Mouse (Mus musculus) midbrain, embryonic 13.5 days (tissue): Measurements from ENCODE around the gene Trabd. TPM values are rescaled to one million over a fixed set of nuclear protein-coding genes. Genes with fewer than 3 reads are reported as not detected.
A peak's percentile ranks its signal among the peaks of the same experiment; 100 is the strongest.

Experiments
- ATAC-seq: fragments of 200-750 bp; cut with Nextera tagmentation; 2 replicates; pipeline ENCODE4 v1.8.0; 2017; ENCODE audit warnings: mild to moderate bottlenecking, moderate TSS enrichment, moderate library complexity
- H3K27ac ChIP-seq: fragments of 300-500 bp; sonication (generic); 2 replicates; pipeline ENCODE4 v1.5.1; 2015; ENCODE audit warnings: inconsistent platforms, mild to moderate bottlenecking, moderate library complexity
- H3K27me3 ChIP-seq: fragments of 300-500 bp; sonication (generic); 2 replicates; pipeline ENCODE4 v1.6.1; 2015; ENCODE audit warnings: mild to moderate bottlenecking, inconsistent platforms
- H3K36me3 ChIP-seq: fragments of 300-500 bp; sonication (generic); 2 replicates; pipeline ENCODE4 v1.6.1; 2015; ENCODE audit warnings: mild to moderate bottlenecking, inconsistent platforms
- H3K4me1 ChIP-seq: fragments of 300-500 bp; sonication (generic); replicated peaks from 2 replicates; pipeline ENCODE4 v1.6.1; 2015; ENCODE audit warnings: inconsistent platforms
- H3K4me2 ChIP-seq: fragments of 300-500 bp; sonication (generic); replicated peaks from 2 replicates; pipeline ENCODE4 v1.6.1; 2015; ENCODE audit warnings: moderate library complexity, mild to moderate bottlenecking, inconsistent platforms
- H3K4me3 ChIP-seq: fragments of 300-500 bp; sonication (generic); replicated peaks from 2 replicates; pipeline ENCODE4 v1.5.1; 2015; ENCODE audit warnings: mild to moderate bottlenecking, inconsistent platforms
- H3K9ac ChIP-seq: fragments of 300-500 bp; sonication (generic); replicated peaks from 2 replicates; pipeline ENCODE4 v1.6.1; 2015; ENCODE audit warnings: mild to moderate bottlenecking, inconsistent platforms
- H3K9me3 ChIP-seq: fragments of 300-500 bp; sonication (generic); 2 replicates; pipeline ENCODE4 v1.6.1; 2016; ENCODE audit warnings: mild to moderate bottlenecking, inconsistent platforms
- WGBS: fragments of 180-500 bp; shearing (Covaris S2); methylation state at CpG from one replicate; pipeline ENCODE4 v1.1.7; 2015; 5-methylcytosine and 5-hydroxymethylcytosine counted together
- polyA plus RNA-seq: library from polyadenylated mRNA; unstranded; fragments of >200 nt; fragmentation: Nextera tagmentation; extraction: Ambion mirVana; gene quantifications from 2 replicates; pipeline ENCODE4 v1.2.1, GENCODE M21; 2015

Trabd gene
- polyA plus RNA-seq, 1 experiment from 2014 or later = 40.7 TPM

DNA sequence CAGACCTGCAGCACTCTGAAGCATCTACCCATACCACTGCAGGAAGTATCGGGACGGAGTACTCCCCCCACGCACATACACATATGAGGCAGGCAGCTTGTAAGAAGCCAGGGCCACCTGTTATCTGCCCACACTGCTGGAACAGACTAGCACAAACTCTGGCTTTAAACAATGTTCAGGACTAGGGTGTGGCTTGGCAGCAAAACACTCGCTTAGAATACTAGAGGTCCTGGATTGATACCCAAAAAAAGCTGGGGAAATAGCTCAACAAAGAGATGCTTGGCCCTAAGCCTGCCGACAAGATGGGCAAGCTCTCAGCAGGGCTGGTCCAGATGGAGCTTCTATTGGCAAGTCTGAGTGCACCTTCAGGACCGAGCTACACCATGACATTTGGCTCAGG lies 11.4 kb upstream of the Trabd start:
- WGBS = 77% methylated on average over 6 of the region's 6 CpGs
- Histone ChIP-seq H3K4me1 (peaks cover 22% of the 10 kb centered on the region), H3K36me3 (peaks cover 8% of the 10 kb centered on the region), H3K4me2 (no peak overlapping the region), H3K4me3 (no peak overlapping the region), H3K27ac (no peak overlapping the region), H3K27me3 (peaks cover 64% of the 10 kb centered on the region), H3K9ac (no peak overlapping the region), H3K9me3 (no peaks in the 10 kb centered on the region)
- no peak for ATAC-seq

DNA sequence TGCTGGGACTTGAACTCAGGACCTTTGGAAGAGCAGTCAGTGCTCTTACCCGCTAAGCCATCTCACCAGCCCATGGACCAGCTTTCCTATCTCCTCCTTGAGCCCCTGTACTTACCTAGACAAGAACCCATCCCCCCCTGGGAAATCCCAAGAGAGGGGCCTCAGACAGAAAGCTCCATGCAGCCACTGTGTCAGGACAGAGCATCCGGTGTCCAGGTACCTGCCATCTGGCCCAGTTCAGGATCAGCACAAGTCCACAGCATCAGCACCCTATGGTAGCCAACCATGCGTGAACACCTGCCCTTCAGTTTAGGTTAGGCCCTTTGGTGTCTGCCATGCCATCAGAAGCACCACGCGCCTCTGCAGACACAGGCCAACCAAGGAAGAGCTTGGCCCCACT lies 10.0 kb upstream of the Trabd start:
- Histone ChIP-seq H3K4me1 (peaks cover 16% of the 10 kb centered on the region), H3K27me3 (peaks cover 69% of the 10 kb centered on the region), H3K9me3 (no peaks in the 10 kb centered on the region), H3K36me3 (peaks cover 18% of the 10 kb centered on the region), H3K4me2 (no peak overlapping the region), H3K27ac (no peak overlapping the region), H3K4me3 (no peak overlapping the region), H3K9ac (no peak overlapping the region)
- ATAC-seq = no peak
- 94% methylated on average over 5 of the region's 5 CpGs for WGBS

DNA sequence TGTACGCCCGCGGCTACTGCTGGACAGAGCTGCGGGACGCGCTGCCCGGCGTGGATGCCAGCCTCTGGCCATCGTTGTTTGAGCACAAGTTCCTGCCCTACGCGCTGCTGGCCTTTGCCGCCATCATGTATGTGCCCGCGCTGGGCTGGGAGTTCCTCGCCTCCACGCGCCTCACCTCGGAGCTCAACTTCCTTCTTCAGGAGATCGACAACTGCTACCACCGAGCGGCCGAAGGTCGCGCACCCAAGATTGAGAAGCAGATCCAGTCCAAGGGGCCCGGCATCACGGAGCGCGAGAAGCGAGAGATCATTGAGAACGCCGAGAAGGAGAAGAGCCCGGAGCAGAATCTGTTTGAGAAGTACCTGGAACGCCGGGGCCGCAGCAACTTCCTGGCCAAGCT lies 7.3 kb upstream of the Trabd start:
- Histone ChIP-seq H3K9me3 (no peaks in the 10 kb centered on the region), H3K4me2 (no peak overlapping the region; the same call in 1 of the 2 replicates), H3K27ac (no peak overlapping the region), H3K9ac (no peak overlapping the region), H3K4me1 (peaks cover 2% of the 10 kb centered on the region; the same call in 1 of the 2 replicates), H3K4me3 (no peak overlapping the region), H3K36me3 (peaks cover 19% of the 10 kb centered on the region), H3K27me3 (peaks cover 52% of the 10 kb centered on the region)
- no peak for ATAC-seq
- 34% methylated on average over 35 of the region's 35 CpGs for WGBS

DNA sequence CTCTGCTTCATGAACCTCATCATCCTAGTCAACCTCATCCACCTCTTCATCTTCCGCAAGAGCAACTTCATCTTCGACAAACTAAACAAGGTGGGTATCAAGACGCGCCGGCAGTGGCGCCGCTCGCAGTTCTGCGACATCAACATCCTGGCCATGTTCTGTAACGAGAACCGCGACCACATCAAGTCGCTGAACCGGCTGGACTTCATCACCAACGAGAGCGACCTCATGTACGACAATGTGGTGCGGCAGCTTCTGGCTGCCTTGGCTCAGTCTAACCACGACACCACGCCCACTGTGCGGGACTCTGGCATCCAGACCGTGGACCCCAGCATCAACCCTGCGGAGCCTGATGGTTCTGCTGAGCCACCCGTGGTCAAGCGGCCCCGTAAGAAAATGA lies 6.7 kb upstream of the Trabd start:
- H3K4me3 ChIP-seq = no peak overlapping the region
- 47% methylated on average over 26 of the region's 26 CpGs for WGBS
- peaks cover 19% of the 10 kb centered on the region for H3K36me3 ChIP-seq
- no peak overlapping the region for H3K27ac ChIP-seq
- H3K9me3 ChIP-seq = no peaks in the 10 kb centered on the region
- H3K27me3 ChIP-seq = peaks cover 52% of the 10 kb centered on the region
- H3K4me1 ChIP-seq = peaks cover 2% of the 10 kb centered on the region; the same call in 1 of the 2 replicates
- H3K4me2 ChIP-seq = no peak overlapping the region
- no peak overlapping the region for H3K9ac ChIP-seq
- ATAC-seq = no peak

DNA sequence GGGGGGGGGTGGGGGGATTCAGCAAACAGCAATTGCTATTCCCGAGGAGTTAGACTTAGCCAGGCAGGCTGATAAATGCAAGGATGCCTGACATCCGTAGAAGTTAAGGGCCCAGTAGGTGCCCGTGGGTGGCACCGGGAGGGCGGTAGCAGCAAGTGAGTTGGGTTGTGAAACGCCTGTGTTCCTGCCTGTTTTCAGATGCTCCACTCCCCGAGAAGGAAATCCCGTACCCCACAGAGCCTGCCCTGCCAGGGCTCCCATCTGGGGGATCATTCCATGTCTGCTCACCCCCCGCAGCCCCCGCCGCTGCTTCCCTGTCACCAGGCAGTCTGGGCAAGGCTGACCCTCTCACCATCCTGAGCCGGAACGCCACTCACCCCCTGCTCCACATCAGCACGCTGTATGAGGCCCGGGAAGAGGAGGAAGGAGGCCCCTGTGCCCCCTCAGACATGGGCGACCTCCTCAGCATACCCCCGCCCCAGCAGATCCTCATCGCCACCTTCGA lies 5.5 kb upstream of the Trabd start:
- no peak for ATAC-seq
- Histone ChIP-seq H3K27ac (no peak overlapping the region), H3K36me3 (peaks cover 19% of the 10 kb centered on the region), H3K27me3 (peaks cover 52% of the 10 kb centered on the region), H3K4me1 (peaks cover 5% of the 10 kb centered on the region), H3K9me3 (no peaks in the 10 kb centered on the region), H3K9ac (no peak overlapping the region), H3K4me2 (no peak overlapping the region), H3K4me3 (no peak overlapping the region)
- 78% methylated on average over 19 of the region's 19 CpGs for WGBS

DNA sequence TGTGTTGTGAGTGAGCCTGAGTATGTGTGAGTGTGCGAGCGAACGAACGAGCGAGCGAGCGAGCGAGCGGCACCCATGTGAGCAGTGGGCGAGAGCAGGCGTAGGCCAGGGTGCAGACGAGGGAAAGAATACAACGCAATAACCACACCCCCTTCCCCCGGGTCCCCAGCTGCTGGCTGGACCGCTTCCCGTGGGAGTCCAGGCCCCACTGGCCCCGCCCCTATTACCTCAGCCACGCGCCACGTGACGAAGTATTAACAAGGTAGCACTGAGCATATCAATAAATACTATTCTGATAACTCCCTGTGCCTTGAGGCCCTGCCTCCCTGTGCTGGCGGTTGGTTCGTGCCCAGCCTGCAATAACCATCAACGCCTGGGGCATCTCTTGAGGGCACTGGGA lies 4.3 kb upstream of the Trabd start:
- Histone ChIP-seq H3K4me2 (no peak overlapping the region), H3K4me1 (peaks cover 16% of the 10 kb centered on the region), H3K9me3 (no peaks in the 10 kb centered on the region), H3K9ac (no peak overlapping the region), H3K4me3 (no peak overlapping the region), H3K27me3 (peaks cover 43% of the 10 kb centered on the region), H3K27ac (no peak overlapping the region), H3K36me3 (peaks cover 19% of the 10 kb centered on the region)
- no peak for ATAC-seq
- 80% methylated on average over 24 of the region's 24 CpGs for WGBS

DNA sequence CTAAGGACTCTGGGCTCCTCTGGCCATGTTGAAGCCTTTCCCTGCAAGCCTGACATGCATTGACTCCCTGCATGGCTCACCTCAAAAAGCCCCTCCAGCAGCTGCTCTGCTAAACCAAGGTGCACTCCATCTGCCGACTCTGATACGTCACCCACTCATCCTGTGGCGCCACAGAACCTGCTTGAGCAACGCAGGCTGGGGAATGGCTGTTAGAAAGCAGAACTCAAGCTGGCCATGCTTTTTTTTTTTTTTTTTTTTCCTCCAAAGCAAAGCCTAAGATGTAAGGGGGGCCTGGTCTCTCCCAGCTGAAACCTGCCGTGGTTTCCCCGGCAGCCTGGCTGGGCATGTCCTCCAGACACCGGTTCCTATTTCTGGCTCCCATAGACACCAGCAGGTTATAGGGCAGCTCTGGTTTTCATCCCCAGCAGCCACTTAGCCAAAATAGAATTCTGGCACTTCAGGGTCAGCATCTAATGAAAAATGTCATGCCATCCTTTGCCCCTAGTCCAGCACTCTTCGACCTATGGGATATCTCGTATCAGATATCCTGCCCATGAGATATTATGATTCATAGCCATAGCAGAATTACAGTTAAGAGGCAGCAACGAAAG lies 826 bp upstream of the Trabd start:
- H3K9ac ChIP-seq = peak overlapping the region; percentile 89; the same call in 1 of the 2 replicates
- H3K36me3 ChIP-seq = peaks cover 7% of the 10 kb centered on the region
- ATAC-seq = no peak
- WGBS = 87% methylated on average over 10 of the region's 10 CpGs
- peaks cover 8% of the 10 kb centered on the region for H3K27me3 ChIP-seq
- peaks cover 41% of the 10 kb centered on the region for H3K4me1 ChIP-seq
- no peak overlapping the region for H3K4me3 ChIP-seq
- H3K27ac ChIP-seq = peak overlapping the region; percentile 93
- peak overlapping the region; percentile 95; the same call in 1 of the 2 replicates for H3K4me2 ChIP-seq
- H3K9me3 ChIP-seq = no peaks in the 10 kb centered on the region

DNA sequence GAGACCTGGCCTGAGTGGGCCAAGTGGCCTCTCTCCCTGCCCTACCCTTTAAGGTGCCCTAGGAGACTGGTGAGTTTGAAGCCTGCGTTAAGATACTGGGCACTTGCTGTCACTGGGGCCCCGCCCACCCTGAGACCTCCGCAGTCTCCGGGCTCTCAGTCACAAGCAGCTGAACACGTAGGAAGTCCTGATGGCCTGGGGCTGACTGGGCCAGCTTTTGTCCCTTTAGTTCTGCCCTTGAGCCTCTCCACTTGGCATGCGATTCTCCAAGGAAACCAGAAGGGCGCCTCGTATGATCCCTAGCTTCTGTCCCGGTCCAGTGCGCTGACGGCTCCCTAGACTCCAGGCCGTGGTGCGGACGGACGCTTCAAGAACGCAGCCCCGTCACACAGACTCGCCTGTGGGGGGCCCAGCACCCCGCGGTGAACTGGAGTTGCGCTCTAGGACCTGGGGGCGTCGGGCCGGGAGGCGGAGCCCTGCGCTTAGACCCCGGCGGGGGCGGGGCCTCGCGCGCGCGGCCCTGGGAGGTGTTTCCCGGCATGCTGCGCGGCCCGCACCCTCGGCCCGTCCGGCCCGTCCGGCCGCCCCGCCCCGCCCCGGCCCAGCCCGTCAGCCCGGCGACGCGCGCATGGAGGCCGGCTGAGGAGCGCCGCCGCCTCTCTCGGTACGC lies 689 bp downstream of the Trabd start:
- Histone ChIP-seq H3K4me3 (peak overlapping the region; percentile 81), H3K4me1 (peaks cover 41% of the 10 kb centered on the region), H3K9ac (peak overlapping the region; percentile 89), H3K27me3 (no peaks in the 10 kb centered on the region), H3K27ac (peak overlapping the region; percentile 93), H3K4me2 (peak overlapping the region; percentile 95), H3K9me3 (no peaks in the 10 kb centered on the region), H3K36me3 (peaks cover 3% of the 10 kb centered on the region; the same call in 1 of the 2 replicates)
- under 1% methylated on average over 46 of the region's 59 CpGs for WGBS
- peak; percentile 94 for ATAC-seq

DNA sequence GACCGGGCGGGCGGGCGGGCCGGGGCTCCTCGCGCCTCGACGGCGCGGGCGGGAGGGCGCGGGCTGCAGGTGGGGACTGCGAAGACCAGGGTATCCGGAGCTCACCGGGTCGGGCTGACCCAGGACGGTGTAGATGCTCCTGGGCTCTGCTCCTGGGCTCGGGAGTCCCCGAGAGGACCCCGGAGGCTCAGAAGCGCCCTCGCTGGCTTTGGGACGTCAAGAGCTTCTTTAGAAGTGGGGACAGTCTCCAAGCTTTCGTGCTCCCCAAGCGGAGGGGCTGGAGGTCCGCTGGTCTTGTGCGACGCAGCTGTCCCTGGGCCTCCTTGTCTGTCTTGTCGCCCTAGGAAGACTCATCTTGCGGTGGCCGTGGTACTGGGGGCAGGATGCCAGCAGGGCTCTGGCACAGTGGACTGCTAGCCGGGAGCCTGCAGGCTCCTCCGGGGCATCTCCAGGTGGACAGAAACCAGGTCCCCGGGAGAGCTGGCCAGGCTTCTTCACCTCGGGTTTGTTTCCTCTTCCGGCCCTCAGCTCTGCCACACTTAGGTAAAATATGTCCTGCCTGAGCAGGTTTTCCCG lies 1.3 kb downstream of the Trabd start:
- Histone ChIP-seq H3K4me3 (peak overlapping the region; percentile 81), H3K4me2 (peak overlapping the region; percentile 95), H3K27me3 (no peaks in the 10 kb centered on the region), H3K4me1 (peaks cover 41% of the 10 kb centered on the region), H3K27ac (peak overlapping the region; percentile 93), H3K9ac (peak overlapping the region; percentile 89), H3K36me3 (peaks cover 8% of the 10 kb centered on the region), H3K9me3 (no peaks in the 10 kb centered on the region)
- peak; percentile 79 for ATAC-seq
- 1% methylated on average over 36 of the region's 39 CpGs for WGBS

DNA sequence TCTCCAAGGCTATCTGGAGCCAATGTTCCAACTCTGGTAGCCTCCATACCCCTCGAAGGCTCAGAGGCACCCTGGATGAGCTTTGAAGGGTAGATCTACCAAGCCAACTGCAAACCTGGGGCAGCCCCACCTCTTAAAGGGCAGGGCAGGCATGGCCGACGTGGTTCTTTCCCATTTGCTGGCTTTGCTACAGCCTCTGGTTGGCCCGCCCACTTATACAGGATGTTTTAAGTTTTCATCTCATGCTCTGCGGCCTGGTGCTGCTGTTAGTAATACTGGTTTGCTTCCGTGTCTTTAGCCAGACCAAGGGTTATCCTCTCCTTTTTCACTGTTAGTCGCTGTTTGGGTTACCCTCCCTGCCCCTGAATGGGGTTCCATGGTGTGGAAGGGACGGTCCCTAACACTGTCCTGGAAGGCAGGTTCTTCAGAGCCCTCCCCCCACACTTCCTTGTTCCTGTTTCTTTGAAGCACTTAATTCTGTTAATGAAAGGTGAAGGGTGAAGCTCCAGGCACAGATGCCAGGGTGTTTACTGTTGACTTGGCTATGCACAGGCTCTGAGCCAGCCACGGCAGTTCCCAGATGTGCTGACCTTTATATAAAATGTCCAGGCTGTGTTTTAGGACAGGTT lies 3.4 kb downstream of the Trabd start:
- Histone ChIP-seq H3K4me2 (0 out of 2 replicates have a peak overlapping the region, but pooled peaks have one; percentile 9), H3K9ac (peak overlapping the region; percentile 89), H3K36me3 (peaks cover 29% of the 10 kb centered on the region), H3K27me3 (no peaks in the 10 kb centered on the region), H3K9me3 (no peaks in the 10 kb centered on the region), H3K27ac (no peak overlapping the region), H3K4me3 (no peak overlapping the region), H3K4me1 (peaks cover 41% of the 10 kb centered on the region)
- ATAC-seq = no peak
- 81% methylated on average over 9 of the region's 9 CpGs for WGBS

DNA sequence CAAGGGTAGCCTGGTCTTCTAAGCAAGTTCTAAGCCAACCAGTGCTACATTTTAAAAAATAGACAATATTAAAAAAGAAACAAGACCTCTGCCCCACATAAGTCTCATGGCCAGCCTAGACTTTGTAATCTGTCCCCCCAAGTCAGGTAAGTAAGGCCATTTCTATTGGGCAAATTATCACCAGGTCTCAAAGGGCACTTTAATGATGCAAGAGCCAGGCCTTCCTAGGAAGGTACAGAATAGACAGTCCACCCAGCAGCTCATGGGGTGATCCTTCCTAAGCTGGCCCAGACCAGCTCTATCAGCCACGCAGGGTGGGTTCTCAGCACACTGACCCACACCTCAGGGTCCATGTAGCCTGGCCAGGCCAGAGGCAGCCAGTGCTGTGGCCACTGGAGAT lies 9.0 kb downstream of the Trabd start:
- no peak overlapping the region for H3K4me2 ChIP-seq
- H3K4me3 ChIP-seq = no peak overlapping the region
- H3K9ac ChIP-seq = no peak overlapping the region
- H3K4me1 ChIP-seq = peaks cover 10% of the 10 kb centered on the region
- H3K36me3 ChIP-seq = peaks cover 68% of the 10 kb centered on the region
- no peak overlapping the region for H3K27ac ChIP-seq
- no peak for ATAC-seq
- 83% methylated on average over 1 of the region's 1 CpGs for WGBS
- H3K27me3 ChIP-seq = no peaks in the 10 kb centered on the region
- no peaks in the 10 kb centered on the region for H3K9me3 ChIP-seq

DNA sequence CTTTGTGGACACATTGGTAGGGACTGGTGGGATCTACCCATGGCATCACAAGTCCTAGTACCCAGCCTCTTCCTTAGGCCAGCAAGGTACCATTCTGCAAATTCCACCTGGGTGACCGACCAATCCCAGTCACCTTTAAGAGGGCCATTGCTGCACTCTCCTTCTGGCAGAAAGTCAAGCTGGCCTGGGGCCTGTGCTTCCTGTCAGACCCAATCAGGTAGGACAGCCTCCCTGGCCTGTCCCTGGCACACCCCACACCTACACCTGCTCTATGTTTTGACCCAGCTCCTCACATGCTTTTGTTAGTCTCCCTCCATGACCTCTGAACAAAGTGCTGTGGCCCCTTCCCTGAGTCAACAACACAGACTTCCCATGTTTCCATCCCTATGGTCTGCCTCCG lies 9.9 kb downstream of the Trabd start:
- no peaks in the 10 kb centered on the region for H3K9me3 ChIP-seq
- H3K4me3 ChIP-seq = no peak overlapping the region
- no peaks in the 10 kb centered on the region for H3K27me3 ChIP-seq
- no peak overlapping the region for H3K27ac ChIP-seq
- peaks cover 67% of the 10 kb centered on the region for H3K36me3 ChIP-seq
- WGBS = 93% methylated on average over 2 of the region's 2 CpGs
- peaks cover 14% of the 10 kb centered on the region for H3K4me1 ChIP-seq
- H3K4me2 ChIP-seq = no peak overlapping the region
- H3K9ac ChIP-seq = no peak overlapping the region
- ATAC-seq = no peak
